18 mouse cellular contexts compared by ENCODE assay signal in genomic region chr6:127942421-127942820, GRCm38 (mm10). TPM values are rescaled to one million over a fixed set of nuclear protein-coding genes. Genes with fewer than 3 reads are reported as not detected.
DNase-seq lines count a peak whose midpoint lies in the region.
"Had no signal": no experiment of that assay in that cellular context is flagged by ENCODE, and none has a peak within 500 bp of the region (broad histone marks: within the 10 kb centered on the region; RNA-seq: fewer than 3 reads in every experiment).

No protein-coding gene starts in this region.

- peak; percentile 78 to 91 for DNase-seq in adrenal gland, adult (ENCODE audit: inconsistent age in 2 of 2, low spot score in 1 of 2)
- DNase-seq in adrenal gland, postnatal 4 days (ENCODE audit: low spot score in 2 of 2) = no peak
- DNase-seq in adrenal gland, adult 2 months = peak; percentile 77
- DNase-seq in adrenal gland, postnatal 14 days = peak; percentile 60
- no peak for DNase-seq in embryo, embryonic 9.5 days (ENCODE audit: extremely low spot score)
- no peak for DNase-seq in urinary bladder, adult 18-20 months (ENCODE audit: low spot score in 2 of 2)
- DNase-seq: cerebellum, adult 11 months; cerebellum, adult 2 months; cerebellum, adult 9-11 months; cerebellum, postnatal 25 days; gastrocnemius, postnatal 25 days; heart, adult 18-20 months; heart, postnatal 10 days; heart, postnatal 36 days had no signal

RNA-seq across cellular contexts. Expression of gene Tspan11, which starts 55.0 kb away (rescaled TPM):
- total RNA-seq in adrenal gland, postnatal 4 days (2021) = 1 to 10 TPM; 9.5 TPM
- total RNA-seq in adrenal gland, adult 2 months (2021) = 10 to 100 TPM in 1 of 2 experiments, 1 to 10 TPM in 1; 4.4 to 20.1 TPM
- polyA plus RNA-seq in adrenal gland, adult 2 months (2012; rRNA removed) = 12.5 and 13.2 TPM in 2 replicates
- 4.5 and 5.2 TPM in 2 replicates for total RNA-seq in adrenal gland, postnatal 14 days (2021)
- total RNA-seq: common myeloid progenitor, adult 5-6 weeks had no signal
- polyA plus RNA-seq: activated CD4-positive, CD25-positive, alpha-beta regulatory T cell, adult 4 months; erythroblast, embryonic 14.5 days; inflammation-experienced regulatory T-cells, adult 6 months had no signal

Comparison
In these comparisons a context has a peak if more than half of its experiments do, and no peak if none do; other contexts are left out.
1. DNase-seq: peak in adrenal gland, adult (2 of 2), adrenal gland, adult 2 months (single experiment) and adrenal gland, postnatal 14 days (single experiment); none in adrenal gland, postnatal 4 days (0 of 2), embryo, embryonic 9.5 days (single experiment) and urinary bladder, adult 18-20 months (0 of 2).